Mouse (Mus musculus) myocyte (in vitro differentiated cells): ENCODE data around the gene R3hdm4. TPM values are rescaled to one million over a fixed set of nuclear protein-coding genes. Genes with fewer than 3 reads are reported as not detected.

Experiments
- H3K27me3 ChIP-seq: one replicate; pipeline ENCODE4 v1.6.1; 2011; ENCODE audit not compliant: control insufficient read depth, insufficient read depth, insufficient read length
- H3K36me3 ChIP-seq: one replicate; pipeline ENCODE4 v1.6.1; 2011; ENCODE audit not compliant: control insufficient read depth, insufficient read depth
- H3K4me2 ChIP-seq: one replicate; pipeline ENCODE4 v1.6.1; 2011; ENCODE audit warnings: low read depth, control low read depth
- H3K4me3 ChIP-seq: one replicate; pipeline ENCODE4 v1.5.1; 2011; ENCODE audit warnings: mild to moderate bottlenecking, control low read depth, moderate library complexity
- H3K79me2 ChIP-seq: one replicate; pipeline ENCODE4 v1.6.1; 2011; ENCODE audit not compliant: control insufficient read depth, insufficient read depth
- H3ac ChIP-seq: one replicate; pipeline ENCODE4 v1.6.1; 2011; ENCODE audit not compliant: control insufficient read depth, insufficient read length
- CEBPB ChIP-seq: IDR thresholded peaks from 2 replicates; pipeline ENCODE4 v1.6.1; 2011; ENCODE audit warnings: mild to moderate bottlenecking, moderate library complexity; ENCODE audit not compliant: poor library complexity, insufficient read depth, severe bottlenecking
- E2F4 ChIP-seq: IDR thresholded peaks from one replicate; pipeline ENCODE4 v1.6.1; 2011; ENCODE audit warnings: mild to moderate bottlenecking, control low read depth, moderate library complexity; ENCODE audit not compliant: insufficient read depth
- MAX ChIP-seq: IDR thresholded peaks from one replicate; pipeline ENCODE4 v1.6.1; 2011; ENCODE audit warnings: low read depth, mild to moderate bottlenecking, control low read depth
- MYOD1 ChIP-seq, 3 experiments: IDR thresholded peaks; one replicate each; pipeline ENCODE4 v1.6.1; 2011; ENCODE audit warnings: control low read depth in 2 of 3, low read depth in 2 of 3, mild to moderate bottlenecking in 2 of 3, moderate library complexity in 1 of 3; ENCODE audit not compliant: insufficient read length in 2 of 3, control insufficient read depth in 1 of 3
- MYOG ChIP-seq, 3 experiments: IDR thresholded peaks; one replicate each; pipeline ENCODE4 v1.6.1; 2011; ENCODE audit warnings: control low read depth in 2 of 3, low read depth in 2 of 3, mild to moderate bottlenecking in 2 of 3; ENCODE audit not compliant: insufficient read length in 2 of 3, control insufficient read depth in 1 of 3, insufficient read depth in 1 of 3
- POLR2A ChIP-seq: IDR thresholded peaks from one replicate; pipeline ENCODE4 v1.6.1; 2011; ENCODE audit warnings: low read depth, mild to moderate bottlenecking, control low read depth, moderate library complexity; ENCODE audit not compliant: insufficient read length
- POLR2AphosphoS2 ChIP-seq: IDR thresholded peaks from one replicate; pipeline ENCODE4 v1.6.1; 2011; ENCODE audit warnings: low read depth, control low read depth; ENCODE audit not compliant: insufficient read length
- REST ChIP-seq: IDR thresholded peaks from one replicate; pipeline ENCODE4 v1.6.1; 2011; ENCODE audit warnings: mild to moderate bottlenecking, control low read depth, moderate library complexity; ENCODE audit not compliant: insufficient read depth, insufficient read length
- SRF ChIP-seq: IDR thresholded peaks from one replicate; pipeline ENCODE4 v1.6.1; 2011; ENCODE audit warnings: low read depth; ENCODE audit not compliant: control insufficient read depth, insufficient read length
- TCF12 ChIP-seq: IDR thresholded peaks from one replicate; pipeline ENCODE4 v1.6.1; 2011; ENCODE audit warnings: mild to moderate bottlenecking, control low read depth; ENCODE audit not compliant: poor library complexity, insufficient read depth, severe bottlenecking
- TCF3 ChIP-seq: IDR thresholded peaks from one replicate; pipeline ENCODE4 v1.6.1; 2011; ENCODE audit warnings: low read depth, control low read depth; ENCODE audit not compliant: insufficient read length
- USF1 ChIP-seq: IDR thresholded peaks from one replicate; pipeline ENCODE4 v1.6.1; 2011; ENCODE audit warnings: low read depth, mild to moderate bottlenecking, control low read depth, moderate library complexity
- polyA plus RNA-seq: library from polyadenylated mRNA; unstranded; fragments of >200 nt; fragmentation: generic; extraction: Trizol; gene quantifications from one replicate; pipeline ENCODE4 v1.2.1, GENCODE M21; 2012; ENCODE audit warnings: missing spikeins

The R3hdm4 gene
- polyA plus RNA-seq, 1 experiment, result 69.0 TPM

- TF ChIP-seq MAX, result no peak
- no peak for TF ChIP-seq USF1
- TF ChIP-seq REST, result no peak
- no peak for TF ChIP-seq TCF3
- no peak for TF ChIP-seq SRF
- no peak for TF ChIP-seq TCF12
- TF ChIP-seq POLR2A, result no peak
- TF ChIP-seq POLR2AphosphoS2, result no peak
- no peak for TF ChIP-seq MYOD1 (IDR thresholded peaks at IDR 0.05; ENCODE audit: control insufficient read depth in 1 of 3, insufficient read length in 2 of 3, low read depth in 2 of 3)
- TF ChIP-seq MYOG (IDR thresholded peaks at IDR 0.05; ENCODE audit: control insufficient read depth in 1 of 3, insufficient read depth in 1 of 3, insufficient read length in 2 of 3, low read depth in 2 of 3), result no peak
- TF ChIP-seq E2F4, result no peak
- H3K36me3 ChIP-seq, result no peaks in the 10 kb centered on the region
- peaks cover 4% of the 10 kb centered on the region for H3K79me2 ChIP-seq
- H3K27me3 ChIP-seq, result peaks cover 17% of the 10 kb centered on the region
- peak overlapping the region; percentile 96 for H3K4me3 ChIP-seq
- H3K4me2 ChIP-seq, result peak overlapping the region; percentile 99
- no peak overlapping the region for H3ac ChIP-seq
Observed at GRCm38 (mm10) chr10:79924998-79925784, 4.2 kb upstream of the R3hdm4 start.

DNA sequence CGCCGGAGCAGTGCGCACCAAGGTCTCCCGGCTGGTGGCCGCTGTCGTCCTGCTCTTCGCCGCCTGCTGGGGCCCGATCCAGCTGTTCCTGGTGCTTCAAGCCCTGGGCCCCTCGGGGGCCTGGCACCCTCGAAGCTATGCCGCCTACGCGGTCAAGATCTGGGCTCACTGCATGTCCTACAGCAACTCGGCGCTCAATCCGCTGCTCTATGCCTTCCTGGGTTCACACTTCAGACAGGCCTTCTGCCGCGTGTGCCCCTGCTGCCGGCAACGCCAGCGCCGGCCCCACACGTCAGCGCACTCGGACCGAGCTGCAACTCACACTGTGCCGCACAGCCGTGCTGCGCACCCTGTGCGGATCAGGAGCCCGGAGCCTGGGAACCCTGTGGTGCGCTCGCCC, 564 bp upstream of the R3hdm4 start:
- peaks cover 32% of the 10 kb centered on the region for H3K27me3 ChIP-seq
- TF ChIP-seq MAX (no peak), MYOD1 (IDR thresholded peaks at IDR 0.05; ENCODE audit: control insufficient read depth in 1 of 3, insufficient read length in 2 of 3, low read depth in 2 of 3) (no peak), MYOG (IDR thresholded peaks at IDR 0.05; ENCODE audit: control insufficient read depth in 1 of 3, insufficient read depth in 1 of 3, insufficient read length in 2 of 3, low read depth in 2 of 3) (peak in 2 of 3 experiments; percentile 1 to 4), TCF3 (no peak), CEBPB (no peak)

DNA sequence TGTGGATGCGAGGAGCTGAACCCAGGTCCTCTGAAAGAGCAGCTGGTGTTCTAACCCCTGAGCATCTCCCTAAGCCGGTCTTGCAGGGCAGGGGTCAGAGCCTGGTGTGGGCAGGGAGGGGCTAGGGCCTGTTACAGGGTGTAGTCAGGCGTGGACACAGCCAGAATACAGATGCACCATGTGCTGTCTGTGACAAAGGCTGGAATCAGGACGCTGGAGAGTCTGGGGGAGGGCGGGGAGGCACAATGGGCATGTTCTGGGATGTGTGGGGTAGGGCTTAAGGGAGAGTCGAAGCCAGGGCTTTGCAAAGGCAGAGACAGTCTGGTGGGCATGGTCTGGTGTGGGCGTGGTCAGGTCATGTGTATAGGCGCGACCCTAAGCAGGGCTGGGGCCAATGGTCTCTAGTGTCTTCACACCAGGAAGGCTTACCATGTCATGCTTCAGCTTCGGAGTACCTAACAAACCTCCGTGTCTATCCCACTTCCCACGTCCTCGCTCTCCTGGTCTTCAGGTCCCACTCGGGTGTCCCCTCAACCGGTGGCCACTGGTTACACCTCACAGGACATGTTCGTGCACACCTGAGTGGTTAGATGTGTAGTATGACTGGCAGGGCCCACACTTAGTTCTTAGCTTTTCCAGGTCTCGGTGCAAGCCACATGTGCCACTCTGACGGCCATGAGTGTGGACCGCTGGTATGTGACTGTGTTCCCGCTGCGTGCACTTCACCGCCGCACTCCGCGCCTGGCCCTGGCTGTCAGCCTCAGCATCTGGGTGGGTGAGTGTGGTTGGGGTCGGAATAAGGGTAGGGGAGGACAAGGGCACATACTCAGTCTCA, 735 bp downstream of the R3hdm4 start:
- peaks cover 32% of the 10 kb centered on the region for H3K27me3 ChIP-seq

More for the DNA sequence above, 564 bp upstream of the R3hdm4 start:
- H3K36me3 ChIP-seq, result no peaks in the 10 kb centered on the region
- H3ac ChIP-seq, result no peak overlapping the region
- H3K79me2 ChIP-seq, result peaks cover 1% of the 10 kb centered on the region
- H3K4me2 ChIP-seq, result no peak overlapping the region
- no peak overlapping the region for H3K4me3 ChIP-seq

DNA sequence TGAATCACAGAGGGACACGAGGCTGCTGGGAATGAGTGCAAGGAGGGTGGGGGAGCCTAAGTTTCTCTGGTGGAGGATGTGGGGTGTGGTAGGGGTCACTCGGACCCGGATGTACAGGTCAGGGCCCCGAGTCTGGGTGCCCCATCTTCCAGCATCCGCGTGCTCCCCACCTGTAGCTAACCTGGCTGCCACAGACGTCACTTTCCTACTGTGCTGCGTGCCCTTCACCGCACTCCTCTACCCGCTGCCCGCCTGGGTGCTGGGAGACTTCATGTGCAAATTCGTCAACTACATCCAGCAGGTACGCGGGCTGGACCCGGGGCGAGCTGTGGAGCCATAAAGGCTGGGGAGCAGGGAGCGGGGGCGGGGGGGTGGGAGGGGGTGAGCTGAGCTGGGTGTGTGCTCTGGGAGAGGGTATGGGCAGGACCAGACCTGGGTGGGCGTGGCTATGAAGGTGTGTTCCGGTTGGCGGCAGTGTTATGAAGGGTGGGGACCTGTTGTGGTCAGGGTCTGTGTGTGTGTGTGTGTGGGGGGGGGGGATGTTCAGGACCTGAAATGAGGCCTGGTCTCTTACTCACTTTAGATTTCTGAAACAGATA, 1.7 kb downstream of the R3hdm4 start:
- Histone ChIP-seq H3K27me3 (peaks cover 32% of the 10 kb centered on the region), H3K4me3 (no peak overlapping the region), H3K36me3 (no peaks in the 10 kb centered on the region), H3K4me2 (no peak overlapping the region), H3ac (no peak overlapping the region), H3K79me2 (peaks cover 16% of the 10 kb centered on the region)
- TF ChIP-seq MYOG (IDR thresholded peaks at IDR 0.05; ENCODE audit: control insufficient read depth in 1 of 3, insufficient read depth in 1 of 3, insufficient read length in 2 of 3, low read depth in 2 of 3) (no peak), CEBPB (no peak)

More for the DNA sequence above, 735 bp downstream of the R3hdm4 start:
- Histone ChIP-seq H3K4me3 (no peak overlapping the region), H3K79me2 (peaks cover 14% of the 10 kb centered on the region), H3K4me2 (no peak overlapping the region), H3K36me3 (no peaks in the 10 kb centered on the region), H3ac (no peak overlapping the region)
- no peak for TF ChIP-seq POLR2A
- TF ChIP-seq SRF, result no peak
- no peak for TF ChIP-seq REST
- TF ChIP-seq POLR2AphosphoS2, result no peak
- no peak for TF ChIP-seq TCF3
- no peak for TF ChIP-seq CEBPB
- TF ChIP-seq E2F4, result no peak
- TF ChIP-seq TCF12, result no peak
- TF ChIP-seq MYOD1 (IDR thresholded peaks at IDR 0.05; ENCODE audit: control insufficient read depth in 1 of 3, insufficient read length in 2 of 3, low read depth in 2 of 3), result no peak
- no peak for TF ChIP-seq MYOG (IDR thresholded peaks at IDR 0.05; ENCODE audit: control insufficient read depth in 1 of 3, insufficient read depth in 1 of 3, insufficient read length in 2 of 3, low read depth in 2 of 3)
- no peak for TF ChIP-seq MAX
- no peak for TF ChIP-seq USF1
